Mouse (Mus musculus): ENCODE data around the gene Setd1b.
"Not testable (repeated sequence)": the region's sequence is repeated elsewhere in the genome, so short reads cannot be mapped to it uniquely, and the experiment has no call there.

Setd1b gene

GRCm38 (mm10) chr5:123159866-123160265, 17.9 kb downstream of the Setd1b start:
- DNase-seq (ENCODE audit: low spot score in 2 of 2), result no peak

DNA sequence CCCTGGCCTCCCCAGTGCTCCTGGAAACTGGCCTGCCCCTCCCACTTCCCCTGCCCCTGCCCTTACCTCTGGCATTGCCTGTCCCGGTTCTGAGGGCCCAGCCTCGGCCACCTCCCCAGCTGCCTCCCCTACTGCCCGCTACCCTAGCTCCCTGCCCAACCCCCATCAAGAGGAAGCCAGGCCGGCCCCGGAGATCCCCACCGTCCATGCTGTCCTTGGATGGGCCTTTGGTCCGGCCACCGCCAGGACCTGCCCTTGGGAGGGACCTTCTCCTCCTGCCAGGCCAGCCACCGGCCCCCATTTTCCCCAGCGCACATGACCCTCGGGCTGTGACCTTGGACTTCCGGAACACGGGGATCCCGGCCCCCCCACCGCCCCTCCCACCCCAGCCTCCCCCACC, 18.3 kb downstream of the Setd1b start:
- no peak for DNase-seq (ENCODE audit: low spot score in 2 of 2)

DNA sequence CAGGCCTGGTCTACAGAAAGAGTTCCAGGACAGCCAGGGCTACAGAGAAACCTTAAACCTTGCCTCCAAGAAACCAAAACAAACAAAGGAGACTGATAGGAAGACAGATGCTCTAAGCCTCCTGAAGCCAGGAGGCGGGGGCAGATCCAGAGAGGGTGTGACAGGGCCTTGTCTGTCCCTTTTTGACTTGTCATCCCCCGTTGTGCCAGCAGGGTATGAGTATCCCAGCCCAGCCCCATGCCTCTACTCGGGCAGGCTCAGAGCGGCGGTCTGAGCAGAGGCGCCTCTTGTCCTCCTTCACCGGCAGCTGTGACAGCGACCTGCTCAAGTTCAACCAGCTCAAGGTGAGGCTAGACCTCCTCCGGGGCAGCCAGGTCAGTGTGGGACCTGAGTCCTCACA, 20.9 kb downstream of the Setd1b start:
- DNase-seq (ENCODE audit: low spot score in 2 of 2), result no peak

- no peak for DNase-seq (ENCODE audit: low spot score in 2 of 2)
Observed at GRCm38 (mm10) chr5:123166437-123166836, 24.4 kb downstream of the Setd1b start.

- no peak for DNase-seq (ENCODE audit: low spot score in 2 of 2)
Observed at GRCm38 (mm10) chr5:123167591-123167990, 25.6 kb downstream of the Setd1b start.

GRCm38 (mm10) chr5:123169284-123169683, 27.3 kb downstream of the Setd1b start, which contains the start of gene Psmd9:
TSS of gene Psmd9 (plus strand) at chr5:123169413.
- DNase-seq (ENCODE audit: low spot score in 2 of 2), result no peak

- no peak for DNase-seq (ENCODE audit: low spot score in 2 of 2)
Observed at GRCm38 (mm10) chr5:123170365-123170764, 28.4 kb downstream of the Setd1b start.

- peak; percentile 78 to 85 for DNase-seq (ENCODE audit: low spot score in 2 of 2)
Observed at GRCm38 (mm10) chr5:123171646-123172350, 29.8 kb downstream of the Setd1b start.

- DNase-seq (ENCODE audit: low spot score in 2 of 2), result no peak
Observed at GRCm38 (mm10) chr5:123178792-123179191, 36.8 kb downstream of the Setd1b start.

- DNase-seq (ENCODE audit: low spot score in 2 of 2), result no peak
Observed at GRCm38 (mm10) chr5:123180390-123180789, 38.4 kb downstream of the Setd1b start.

DNA sequence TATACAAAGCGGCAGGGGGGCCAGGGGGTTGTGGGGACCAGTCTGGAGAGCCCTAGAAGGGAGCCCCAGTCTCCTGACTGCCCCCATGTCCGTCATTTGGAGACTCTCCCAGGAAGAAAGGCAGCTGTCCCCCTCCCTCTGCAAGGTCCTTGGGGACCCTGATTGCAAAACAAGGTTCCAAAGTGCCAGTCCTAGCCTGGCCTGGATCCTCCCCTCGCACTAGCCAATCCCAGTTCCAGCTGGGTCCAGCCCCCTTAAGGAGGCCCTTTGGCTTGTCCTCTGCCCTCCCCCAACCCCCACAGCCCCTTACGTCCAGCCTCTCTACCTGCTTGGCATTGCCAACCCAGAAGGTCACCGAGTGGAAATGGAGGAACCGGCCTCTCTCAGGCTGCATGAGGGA, 39.5 kb downstream of the Setd1b start:
- DNase-seq (ENCODE audit: low spot score in 2 of 2), result no peak

DNA sequence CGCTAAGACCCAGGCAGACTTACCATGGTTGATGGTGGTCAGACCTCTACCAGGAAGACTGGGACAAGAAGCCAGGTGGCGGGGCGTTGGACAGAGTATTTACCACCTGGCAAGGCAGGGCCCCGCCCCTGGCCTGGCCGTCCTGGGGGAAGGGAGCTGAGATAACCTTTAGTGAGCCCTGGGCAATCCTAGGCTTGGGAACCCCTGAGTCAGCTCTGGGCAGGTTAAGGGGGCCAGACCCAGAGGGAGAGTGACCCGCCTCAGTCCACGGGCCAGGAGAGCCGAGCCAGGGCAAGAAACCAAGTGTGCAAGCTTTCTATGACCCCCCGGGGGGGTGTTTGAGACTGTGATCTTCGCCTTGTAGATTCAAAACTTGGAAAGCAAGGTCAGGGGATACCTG, 40.7 kb downstream of the Setd1b start, which contains the start of gene Hpd:
Gene Hpd, minus strand, starts transcription at position 77 of the 400 bp plus-strand sequence.
- no peak for DNase-seq (ENCODE audit: low spot score in 2 of 2)

- DNase-seq (ENCODE audit: low spot score in 2 of 2), result no peak
Observed at GRCm38 (mm10) chr5:123185966-123186365, 44.0 kb downstream of the Setd1b start.

GRCm38 (mm10) chr5:123187306-123187705, 45.3 kb downstream of the Setd1b start:
- DNase-seq (ENCODE audit: low spot score in 2 of 2), result no peak

DNA sequence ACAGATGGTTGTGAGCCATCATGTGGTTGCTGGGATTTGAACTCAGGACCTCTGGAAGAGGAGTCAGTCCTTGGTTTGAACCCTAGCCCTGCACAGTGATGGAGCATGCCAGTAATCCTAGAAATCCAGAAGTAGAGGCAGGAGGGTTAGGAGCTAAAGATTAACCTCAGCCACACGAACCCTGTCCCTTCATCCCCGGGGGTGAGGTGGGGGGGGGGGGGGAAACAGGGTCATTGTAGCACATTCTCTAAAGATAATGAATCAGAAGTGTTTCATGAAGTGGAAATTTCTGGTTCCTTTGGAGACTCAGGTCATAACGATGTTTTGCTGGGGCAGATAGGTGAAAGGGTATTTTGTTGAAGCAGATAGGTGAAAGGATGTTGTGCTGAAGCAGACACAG, 48.9 kb downstream of the Setd1b start:
- DNase-seq (ENCODE audit: low spot score in 2 of 2), result no peak

- DNase-seq (ENCODE audit: low spot score in 2 of 2), result no peak
Observed at GRCm38 (mm10) chr5:123191427-123191826, 49.4 kb downstream of the Setd1b start.

GRCm38 (mm10) chr5:123192606-123193150, 50.7 kb downstream of the Setd1b start:
- DNase-seq (ENCODE audit: low spot score in 2 of 2), result no peak

GRCm38 (mm10) chr5:123193436-123193835, 51.4 kb downstream of the Setd1b start:
- no peak for DNase-seq (ENCODE audit: low spot score in 2 of 2)

DNA sequence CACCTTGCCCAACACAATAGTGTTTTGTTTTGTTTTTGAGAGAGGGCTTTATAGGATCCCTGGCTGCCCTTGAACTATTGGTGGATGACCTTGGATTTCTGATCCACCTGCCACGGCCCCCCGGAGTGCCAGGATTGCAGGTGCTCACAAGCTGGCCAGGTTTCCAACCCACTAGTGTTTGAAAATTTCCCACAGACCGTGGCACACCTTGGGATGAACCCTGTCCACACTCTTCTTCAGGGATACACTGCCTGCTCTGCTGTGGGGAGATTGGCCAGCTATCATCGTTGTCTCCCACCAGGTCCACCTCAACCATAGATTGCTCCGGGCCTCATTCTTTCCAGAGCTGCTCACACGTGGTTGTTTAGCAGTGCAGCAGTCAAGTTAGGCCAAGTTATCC, 52.9 kb downstream of the Setd1b start:
- DNase-seq (ENCODE audit: low spot score in 2 of 2), result no peak

DNA sequence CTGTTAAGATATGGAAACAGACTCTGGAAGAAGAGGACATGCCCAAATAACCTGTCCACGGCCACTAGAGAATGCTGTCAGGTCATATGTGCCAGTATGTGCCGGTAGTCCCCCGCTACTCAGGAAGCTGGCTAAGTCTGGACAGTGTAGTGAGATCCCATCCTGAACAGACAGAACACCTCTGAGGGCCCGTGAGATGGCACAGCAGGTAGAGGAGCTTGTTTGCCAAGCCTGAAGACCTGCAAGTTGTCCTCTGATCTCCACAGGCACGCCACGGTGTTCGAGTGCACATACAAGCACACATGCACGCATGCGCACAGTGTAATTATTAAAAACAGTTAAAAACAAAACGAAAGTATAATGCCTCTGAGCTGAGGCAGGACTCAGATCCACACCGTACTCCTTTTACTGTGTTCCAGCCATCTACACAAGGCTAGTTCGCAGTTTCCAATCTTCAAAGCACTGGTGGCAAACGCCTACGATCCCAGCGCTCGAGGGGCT, 53.6 kb downstream of the Setd1b start:
- DNase-seq (ENCODE audit: low spot score in 2 of 2), result no peak

DNA sequence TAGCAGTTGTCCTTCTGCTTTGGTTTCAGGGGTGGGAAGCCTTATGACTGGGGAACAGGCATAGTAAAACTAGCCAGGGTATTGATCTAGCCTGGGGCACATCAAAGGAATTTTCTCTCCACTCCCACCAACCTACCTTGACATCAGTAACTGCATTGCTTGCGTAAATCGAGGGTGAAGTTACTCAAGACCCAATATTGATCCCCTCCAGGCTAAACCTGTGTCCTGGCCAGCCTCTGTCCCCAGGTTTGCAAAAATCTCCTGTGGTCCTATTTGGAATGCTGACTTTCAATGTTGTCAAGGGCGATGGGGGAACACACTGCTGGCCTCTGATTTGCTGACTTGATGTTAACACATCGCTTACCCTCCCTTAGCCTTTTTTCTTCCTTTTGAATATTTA, 54.8 kb downstream of the Setd1b start:
- DNase-seq (ENCODE audit: low spot score in 2 of 2), result no peak

DNA sequence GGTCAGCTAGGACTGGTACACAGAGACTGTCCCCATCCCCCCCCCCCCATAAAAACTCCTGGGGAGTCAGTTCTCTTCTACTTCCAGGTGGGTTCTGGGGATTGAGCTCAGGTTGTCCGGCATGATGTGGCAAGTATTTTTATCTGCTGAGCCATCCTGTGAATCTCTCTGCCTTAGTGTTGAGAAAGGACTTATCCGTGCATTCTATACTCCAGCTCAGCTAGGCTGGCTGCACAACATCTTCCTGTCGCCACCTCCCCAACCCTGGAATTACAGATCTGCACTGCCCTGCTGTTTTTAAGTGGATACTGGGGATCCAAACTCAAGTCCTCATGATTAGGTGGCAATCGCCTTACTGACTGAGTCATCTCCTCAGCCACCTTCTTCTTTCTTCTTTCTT, 56.5 kb downstream of the Setd1b start:
- DNase-seq (ENCODE audit: low spot score in 2 of 2), result no peak

- DNase-seq (ENCODE audit: low spot score in 2 of 2), result not testable (repeated sequence)
Observed at GRCm38 (mm10) chr5:123200816-123201522, 59.0 kb downstream of the Setd1b start.
